Mouse (Mus musculus) left cerebral cortex, postnatal 25 days (tissue): ENCODE measurements around the gene Oscp1. TPM values are rescaled to one million over a fixed set of nuclear protein-coding genes. Genes with fewer than 3 reads are reported as not detected.

Experiments
- DNase-seq, 2 experiments: peaks; one replicate each; pipeline ENCODE4 v3.0.0; 2022; ENCODE audit warnings: low spot score in 2 of 2, mixed read lengths in 1 of 2
- intact Hi-C: fragments of 180-260 bp; cut with DNase I; formaldehyde crosslinking; loops from one replicate; pipeline ENCODE4 v1.15.1; 2025
- total RNA-seq, 2 experiments: library from RNA; stranded (reverse); gene quantifications; 2 replicates each; pipeline ENCODE4 v1.2.3; 2021

Gene Oscp1
- total RNA-seq, 2 experiments from 2014 or later: 45.5 to 55.8 TPM

DNA sequence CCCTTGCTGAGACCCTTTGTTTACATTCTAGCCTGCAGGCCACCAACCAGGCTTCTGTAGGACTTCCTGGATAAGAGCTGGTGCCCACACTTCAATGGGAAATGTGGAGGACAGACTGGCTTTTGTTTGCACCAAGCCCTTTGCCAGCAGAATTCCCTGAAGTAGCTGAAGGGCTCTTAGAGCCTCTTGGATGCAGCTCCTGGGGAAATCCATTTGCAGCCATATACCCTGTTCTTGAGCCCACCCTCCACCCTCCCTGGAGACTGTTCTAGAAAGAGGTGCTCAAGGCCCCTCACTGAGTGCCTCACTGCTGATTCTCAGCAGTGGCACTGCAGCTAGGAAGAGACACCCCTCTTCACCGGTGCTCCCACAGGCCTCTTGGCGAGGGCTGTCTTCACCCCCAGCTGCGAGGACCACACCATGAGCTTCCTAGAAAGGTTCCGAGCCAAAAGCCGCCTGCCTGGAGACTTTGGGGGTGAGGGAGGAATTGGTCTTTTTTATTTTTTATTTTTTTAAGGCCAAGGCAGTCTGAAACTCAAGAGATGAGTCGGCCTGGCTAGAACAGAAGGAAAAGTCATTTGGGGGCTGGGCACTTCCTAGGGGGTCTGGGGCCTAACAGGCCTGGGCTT, 74.4 kb downstream of the Oscp1 start:
- no peak for DNase-seq
- intact Hi-C loops: no loop called here

DNA sequence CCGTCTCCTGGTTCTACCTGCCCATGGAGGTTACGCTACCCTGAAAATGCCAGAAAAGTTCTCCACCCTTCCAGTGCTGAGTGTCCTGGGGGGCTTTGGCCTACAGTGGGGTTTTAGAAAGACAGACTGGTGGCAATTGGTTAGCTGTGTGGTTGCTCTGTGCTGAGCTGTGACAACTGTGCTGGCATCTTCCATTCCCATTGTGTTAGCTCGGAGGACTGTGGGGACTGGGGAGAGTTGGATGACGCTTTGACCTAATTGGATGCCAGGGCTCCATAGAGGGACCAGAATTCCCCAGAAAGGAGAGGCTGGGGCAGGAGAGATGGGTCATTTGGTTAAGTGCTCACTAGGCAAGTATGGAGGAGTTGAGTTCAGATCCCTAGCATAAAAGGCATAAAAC, 75.9 kb downstream of the Oscp1 start:
- intact Hi-C loops: no loop called here
- no peak for DNase-seq

DNA sequence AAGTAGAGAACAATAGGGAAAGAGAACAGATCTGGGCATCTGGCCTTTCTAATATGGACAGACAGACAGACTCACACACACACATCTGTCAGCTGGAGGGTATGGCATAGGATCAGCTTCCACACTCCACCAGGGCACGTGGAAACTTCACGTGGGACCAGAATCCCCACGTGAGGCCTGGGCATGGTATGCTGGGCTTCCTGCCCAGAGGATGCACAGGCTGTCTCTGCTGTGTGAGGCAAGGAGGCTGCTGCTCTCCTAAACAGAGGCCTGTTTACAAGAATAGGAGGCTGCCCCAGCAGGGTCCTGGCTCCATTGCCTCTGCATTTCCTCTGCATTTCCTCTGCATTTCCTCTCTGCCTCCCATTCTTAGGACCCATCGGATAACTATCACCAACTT, 76.3 kb downstream of the Oscp1 start:
- intact Hi-C loops: no loop called here
- DNase-seq: no peak

DNA sequence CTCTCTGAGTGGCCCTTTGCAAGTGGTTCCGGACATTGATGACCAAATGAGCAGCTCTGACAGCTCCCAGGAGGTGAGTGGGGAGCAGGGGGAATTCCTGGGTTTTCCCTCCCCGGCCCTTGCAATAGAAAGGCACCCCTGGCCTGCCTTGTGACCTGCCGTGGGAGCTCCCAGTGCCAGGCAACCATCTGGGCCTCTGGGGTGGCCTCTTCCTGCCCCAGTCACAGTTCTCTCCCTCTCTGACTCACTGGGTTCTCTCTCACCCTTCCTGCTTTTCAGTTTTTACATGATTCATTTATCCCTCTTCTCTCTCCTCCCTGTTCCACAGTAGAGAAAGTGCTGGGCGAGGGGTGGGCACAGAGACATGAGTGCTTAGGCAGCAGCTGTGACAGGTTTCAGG, 79.4 kb downstream of the Oscp1 start:
- DNase-seq: no peak
- intact Hi-C loops: no loop called here

DNA sequence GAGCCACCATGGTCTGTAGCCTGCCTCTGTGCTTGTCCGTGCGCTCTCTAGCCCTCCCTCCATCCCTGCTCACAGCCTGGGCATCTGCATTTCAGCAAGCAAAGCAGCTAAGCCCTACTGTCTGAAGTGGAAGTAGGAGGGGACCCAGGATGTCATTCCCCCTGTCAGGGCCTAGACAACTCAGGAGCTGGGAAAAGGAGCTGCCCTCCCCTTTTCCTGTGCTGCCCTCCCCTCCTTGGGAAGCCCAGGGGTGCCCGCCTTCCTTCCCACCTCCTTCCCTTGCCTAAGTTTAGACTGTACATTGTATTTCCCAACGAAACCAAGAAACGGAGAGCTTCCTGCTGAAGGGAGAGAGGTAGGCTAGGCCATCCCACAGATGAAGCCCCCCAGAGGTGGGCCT, 82.7 kb downstream of the Oscp1 start:
- intact Hi-C loops: no loop called here
- no peak for DNase-seq

Other genes with a start within 250 kb of the Oscp1 start
- 1 to 10 TPM; 4.6 to 4.8 TPM for gene Csf3r, start 34.0 kb upstream of the Oscp1 start, total RNA-seq
- gene Mrps15, start 11.6 kb upstream of the Oscp1 start, total RNA-seq: 10 to 100 TPM; 43.0 to 49.4 TPM
- gene Lsm10, start 38.1 kb downstream of the Oscp1 start, total RNA-seq: 10 to 100 TPM; 13.1 to 14.8 TPM
- 10 to 100 TPM; 33.9 to 35.6 TPM for gene Stk40, start 45.4 kb downstream of the Oscp1 start, total RNA-seq
- 1 to 10 TPM; 4.1 to 4.4 TPM for gene Eva1b, start 89.2 kb downstream of the Oscp1 start, total RNA-seq
- gene Sh3d21, start 104.9 kb downstream of the Oscp1 start, total RNA-seq: under 1 TPM; 0.27 to 0.69 TPM
- gene Thrap3, start 144.2 kb downstream of the Oscp1 start, total RNA-seq: 100 to 1,000 TPM; 133 to 147 TPM
- gene Map7d1, start 197.8 kb downstream of the Oscp1 start, total RNA-seq: 100 to 1,000 TPM; 253 to 255 TPM
- 10 to 100 TPM; 77.4 to 79.4 TPM for gene Trappc3, start 203.8 kb downstream of the Oscp1 start, total RNA-seq
- gene Col8a2, start 228.2 kb downstream of the Oscp1 start, total RNA-seq: 1 to 10 TPM; 1.1 to 1.7 TPM